Mouse (Mus musculus) heart, embryonic 13.5 days (tissue): ENCODE data around the gene Tmem256. TPM values are rescaled to one million over a fixed set of nuclear protein-coding genes. Genes with fewer than 3 reads are reported as not detected.
A peak's percentile ranks its signal among the peaks of the same experiment; 100 is the strongest.

Experiments
- ATAC-seq: fragments of 200-750 bp; cut with Nextera tagmentation; 2 replicates; pipeline ENCODE4 v1.8.0; 2017; ENCODE audit warnings: moderate TSS enrichment; ENCODE audit not compliant: insufficient number of reproducible peaks, low FRiP score, low TSS enrichment; ENCODE audit errors: extremely low read depth
- H3K27ac ChIP-seq: fragments of 300-500 bp; sonication (generic); replicated peaks from 2 replicates; pipeline ENCODE4 v1.5.1; 2015; ENCODE audit warnings: moderate library complexity, mild to moderate bottlenecking, inconsistent platforms
- H3K27me3 ChIP-seq: fragments of 300-500 bp; sonication (generic); replicated peaks from 2 replicates; pipeline ENCODE4 v1.6.1; 2015; ENCODE audit warnings: mild to moderate bottlenecking, inconsistent platforms
- H3K36me3 ChIP-seq: fragments of 300-500 bp; sonication (generic); 2 replicates; pipeline ENCODE4 v1.6.1; 2015; ENCODE audit warnings: mild to moderate bottlenecking, inconsistent platforms
- H3K4me1 ChIP-seq: fragments of 300-500 bp; sonication (generic); 2 replicates; pipeline ENCODE4 v1.6.1; 2015; ENCODE audit warnings: inconsistent platforms
- H3K4me2 ChIP-seq: fragments of 300-500 bp; sonication (generic); 2 replicates; pipeline ENCODE4 v1.6.1; 2015; ENCODE audit warnings: inconsistent platforms, mild to moderate bottlenecking, moderate library complexity
- H3K4me3 ChIP-seq: fragments of 300-500 bp; sonication (generic); 2 replicates; pipeline ENCODE4 v1.5.1; 2015; ENCODE audit warnings: moderate library complexity, mild to moderate bottlenecking, inconsistent platforms
- H3K9ac ChIP-seq: fragments of 300-500 bp; sonication (generic); 2 replicates; pipeline ENCODE4 v1.6.1; 2015; ENCODE audit warnings: inconsistent platforms, mild to moderate bottlenecking, moderate library complexity
- H3K9me3 ChIP-seq: fragments of 300-500 bp; sonication (generic); 2 replicates; pipeline ENCODE4 v1.6.1; 2016; ENCODE audit warnings: inconsistent platforms
- WGBS: fragments of 180-500 bp; shearing (Covaris S2); methylation state at CpG from one replicate; pipeline ENCODE4 v1.1.7; 2015; ENCODE audit warnings: mixed read lengths; 5-methylcytosine and 5-hydroxymethylcytosine counted together
- polyA plus RNA-seq: library from polyadenylated mRNA; unstranded; fragments of >200 nt; fragmentation: Nextera tagmentation; extraction: Ambion mirVana; gene quantifications from 2 replicates; pipeline ENCODE4 v1.2.1, GENCODE M21; 2015

The Tmem256 gene
- polyA plus RNA-seq, 1 experiment from 2014 or later, result 330 TPM

GRCm38 (mm10) chr11:69801379-69801977 is 36.8 kb upstream of the Tmem256 start, which contains the start of gene Fgf11:
TSS of gene Fgf11 (minus strand) at chr11:69801857.
- Histone ChIP-seq H3K9me3 (peaks cover 3% of the 10 kb centered on the region; the same call in 1 of the 2 replicates), H3K4me1 (peaks cover 66% of the 10 kb centered on the region), H3K27me3 (peaks cover 83% of the 10 kb centered on the region), H3K9ac (peak within 1 kb of the TSS; percentile 87), H3K4me3 (peak within 1 kb of the TSS; percentile 67), H3K4me2 (peak within 1 kb of the TSS; percentile 82), H3K27ac (peak within 1 kb of the TSS; percentile 78), H3K36me3 (no peaks in the 10 kb centered on the region)
- WGBS, result 2% methylated on average over 33 of the region's 33 CpGs
- no peak for ATAC-seq

GRCm38 (mm10) chr11:69802648-69803105 is 35.6 kb upstream of the Tmem256 start:
- H3K4me3 ChIP-seq, result peak overlapping the region; percentile 67
- no peak overlapping the region; the same call in 1 of the 2 replicates for H3K27ac ChIP-seq
- no peaks in the 10 kb centered on the region for H3K36me3 ChIP-seq
- no peak for ATAC-seq
- H3K27me3 ChIP-seq, result peaks cover 84% of the 10 kb centered on the region
- under 1% methylated on average over 33 of the region's 33 CpGs for WGBS
- peak overlapping the region; percentile 87 for H3K9ac ChIP-seq
- peaks cover 5% of the 10 kb centered on the region; the same call in 1 of the 2 replicates for H3K9me3 ChIP-seq
- peak overlapping the region; percentile 82 for H3K4me2 ChIP-seq
- peaks cover 66% of the 10 kb centered on the region for H3K4me1 ChIP-seq

GRCm38 (mm10) chr11:69803328-69803727 is 35.0 kb upstream of the Tmem256 start:
- no peaks in the 10 kb centered on the region for H3K36me3 ChIP-seq
- no peak overlapping the region for H3K27ac ChIP-seq
- peak overlapping the region; percentile 67 for H3K4me3 ChIP-seq
- ATAC-seq, result 0 out of 2 replicates have a peak, but pooled peaks have one; percentile 5
- H3K4me2 ChIP-seq, result peak overlapping the region; percentile 82
- peak overlapping the region; percentile 87 for H3K9ac ChIP-seq
- peaks cover 5% of the 10 kb centered on the region; the same call in 1 of the 2 replicates for H3K9me3 ChIP-seq
- peaks cover 66% of the 10 kb centered on the region for H3K4me1 ChIP-seq
- H3K27me3 ChIP-seq, result peaks cover 82% of the 10 kb centered on the region
- WGBS, result 3% methylated on average over 12 of the region's 12 CpGs

- ATAC-seq, result peak; percentile 40; the same call in 1 of the 2 replicates
- Histone ChIP-seq H3K4me1 (peaks cover 63% of the 10 kb centered on the region), H3K4me3 (peak overlapping the region; percentile 67), H3K36me3 (no peaks in the 10 kb centered on the region), H3K9ac (peak overlapping the region; percentile 87), H3K9me3 (peaks cover 5% of the 10 kb centered on the region; the same call in 1 of the 2 replicates), H3K27ac (no peak overlapping the region), H3K4me2 (peak overlapping the region; percentile 82), H3K27me3 (peaks cover 79% of the 10 kb centered on the region)
- WGBS, result under 1% methylated on average over 60 of the region's 60 CpGs
Observed at GRCm38 (mm10) chr11:69803786-69804651, 34.3 kb upstream of the Tmem256 start.

GRCm38 (mm10) chr11:69804652-69804940 is 33.7 kb upstream of the Tmem256 start:
- H3K4me1 ChIP-seq, result peaks cover 57% of the 10 kb centered on the region
- 7% methylated on average over 12 of the region's 12 CpGs for WGBS
- H3K36me3 ChIP-seq, result no peaks in the 10 kb centered on the region
- H3K9me3 ChIP-seq, result peaks cover 5% of the 10 kb centered on the region; the same call in 1 of the 2 replicates
- peak overlapping the region; percentile 65; the same call in 1 of the 2 replicates for H3K9ac ChIP-seq
- peaks cover 73% of the 10 kb centered on the region for H3K27me3 ChIP-seq
- H3K4me2 ChIP-seq, result peak overlapping the region; percentile 82
- peak overlapping the region; percentile 67 for H3K4me3 ChIP-seq
- no peak for ATAC-seq
- H3K27ac ChIP-seq, result no peak overlapping the region

GRCm38 (mm10) chr11:69804972-69805909 is 33.1 kb upstream of the Tmem256 start, which contains the start of gene Tmem102:
TSS of gene Tmem102 (minus strand) at chr11:69805624.
- no peak for ATAC-seq
- Histone ChIP-seq H3K4me3 (peak within 1 kb of the TSS; percentile 67), H3K9ac (peak within 1 kb of the TSS; percentile 65), H3K4me1 (peaks cover 51% of the 10 kb centered on the region), H3K27me3 (peaks cover 70% of the 10 kb centered on the region), H3K27ac (no peak within 1 kb of the TSS), H3K36me3 (no peaks in the 10 kb centered on the region), H3K9me3 (peaks cover 5% of the 10 kb centered on the region; the same call in 1 of the 2 replicates), H3K4me2 (peak within 1 kb of the TSS; percentile 82)
- WGBS, result 11% methylated on average over 29 of the region's 29 CpGs

GRCm38 (mm10) chr11:69806378-69806777 is 31.9 kb upstream of the Tmem256 start:
- Histone ChIP-seq H3K9me3 (peaks cover 5% of the 10 kb centered on the region; the same call in 1 of the 2 replicates), H3K27ac (no peak overlapping the region), H3K4me2 (no peak overlapping the region), H3K9ac (no peak overlapping the region), H3K4me3 (no peak overlapping the region), H3K4me1 (peaks cover 40% of the 10 kb centered on the region), H3K36me3 (no peaks in the 10 kb centered on the region), H3K27me3 (peaks cover 66% of the 10 kb centered on the region)
- no peak for ATAC-seq
- WGBS, result 72% methylated on average over 4 of the region's 4 CpGs

- WGBS, result 71% methylated on average over 2 of the region's 2 CpGs
- no peak for ATAC-seq
- H3K27ac ChIP-seq, result no peak overlapping the region
- H3K4me1 ChIP-seq, result peaks cover 27% of the 10 kb centered on the region
- H3K9ac ChIP-seq, result no peak overlapping the region
- no peaks in the 10 kb centered on the region for H3K36me3 ChIP-seq
- H3K9me3 ChIP-seq, result peaks cover 5% of the 10 kb centered on the region; the same call in 1 of the 2 replicates
- no peak overlapping the region for H3K4me2 ChIP-seq
- H3K27me3 ChIP-seq, result peaks cover 54% of the 10 kb centered on the region
- no peak overlapping the region for H3K4me3 ChIP-seq
Observed at GRCm38 (mm10) chr11:69807641-69808040, 30.7 kb upstream of the Tmem256 start.

GRCm38 (mm10) chr11:69810280-69810679 is 28.0 kb upstream of the Tmem256 start:
- Histone ChIP-seq H3K4me3 (no peak overlapping the region), H3K4me1 (peaks cover 2% of the 10 kb centered on the region; the same call in 1 of the 2 replicates), H3K4me2 (no peak overlapping the region), H3K9me3 (peaks cover 5% of the 10 kb centered on the region; the same call in 1 of the 2 replicates), H3K27ac (no peak overlapping the region), H3K27me3 (peaks cover 31% of the 10 kb centered on the region), H3K36me3 (no peaks in the 10 kb centered on the region), H3K9ac (no peak overlapping the region)
- ATAC-seq, result no peak

- WGBS, result 48% methylated on average over 10 of the region's 10 CpGs
- no peak within 1 kb of the TSS for H3K4me3 ChIP-seq
- H3K9ac ChIP-seq, result no peak within 1 kb of the TSS
- no peak for ATAC-seq
- H3K27me3 ChIP-seq, result peaks cover 5% of the 10 kb centered on the region; the same call in 1 of the 2 replicates
- H3K4me2 ChIP-seq, result no peak within 1 kb of the TSS
- no peaks in the 10 kb centered on the region for H3K4me1 ChIP-seq
- no peak within 1 kb of the TSS for H3K27ac ChIP-seq
- H3K9me3 ChIP-seq, result 0 out of 2 replicates have a peak, but pooled peaks cover 8% of the 10 kb centered on the region
- H3K36me3 ChIP-seq, result no peaks in the 10 kb centered on the region
Observed at GRCm38 (mm10) chr11:69815155-69815554, 23.2 kb upstream of the Tmem256 start, which contains the start of gene Gm39566. TSS of gene Gm39566 (minus strand) at chr11:69815298.
